Mouse (Mus musculus) lung, adult 18-20 months (tissue): ENCODE results near the gene Naa40.
A peak's percentile ranks its signal among the peaks of the same experiment; 100 is the strongest.

Source experiments
- DNase-seq, 2 experiments: peaks; one replicate each; pipeline ENCODE4 v3.0.0; 2022; ENCODE audit warnings: mixed read lengths in 2 of 2

Naa40 gene

GRCm38 (mm10) chr19:7212216-7212615, 28.8 kb downstream of the Naa40 start:
- no peak for DNase-seq

- no peak for DNase-seq
Measured at GRCm38 (mm10) chr19:7209907-7210646, 30.9 kb downstream of the Naa40 start.

DNA sequence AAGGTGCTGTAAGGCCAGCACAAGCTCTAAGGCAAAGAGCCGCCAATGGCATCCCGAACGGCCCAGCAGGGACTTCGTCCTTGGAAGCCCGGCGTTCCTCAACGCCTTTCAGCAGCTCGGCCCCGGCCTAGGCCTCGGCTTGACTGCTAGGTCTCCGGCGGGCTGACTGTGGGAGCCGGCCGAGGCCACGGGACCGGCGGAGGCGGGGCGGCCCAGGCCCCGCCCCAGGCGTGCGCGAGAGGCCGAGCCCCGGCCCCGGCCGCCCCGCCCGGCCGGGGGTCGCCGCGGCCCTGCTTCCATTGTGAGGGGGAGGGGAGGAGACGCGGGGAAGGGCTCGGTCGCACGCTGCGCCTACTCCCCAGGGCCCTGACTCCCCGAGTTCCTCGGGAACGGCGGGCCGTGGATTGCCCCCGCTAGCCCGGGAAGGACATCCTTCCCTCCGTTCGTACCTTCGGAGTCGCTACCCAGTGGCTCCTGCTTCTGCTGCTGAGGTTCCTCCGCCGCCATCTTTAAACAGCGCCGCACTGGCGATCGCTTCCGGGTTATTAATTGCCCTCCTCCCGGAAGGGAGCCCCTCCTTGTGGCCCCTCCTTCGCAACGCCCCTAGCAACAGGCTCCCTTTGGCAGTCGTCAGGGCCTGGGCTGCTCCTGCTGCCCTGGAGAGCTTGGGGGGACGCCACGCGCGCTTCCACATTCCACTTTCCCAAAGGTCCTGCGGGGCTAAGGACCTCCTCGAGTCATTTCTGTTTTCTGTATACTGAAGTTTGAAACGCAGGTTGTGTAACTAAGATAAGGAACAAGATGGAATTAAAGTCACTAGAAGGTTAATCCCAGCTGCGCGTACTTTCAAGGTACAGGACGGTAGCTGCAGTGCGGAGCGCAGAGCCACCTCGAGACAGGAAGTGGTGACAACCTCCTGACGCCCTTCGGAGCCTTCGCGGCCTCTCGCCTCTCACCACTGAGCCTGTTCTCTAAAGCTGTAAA, 34.9 kb downstream of the Naa40 start, which contains the start of gene Otub1:
Gene Otub1 (minus strand): TSS at position 564 of the 984 bp plus-strand sequence.
- DNase-seq: peak; percentile 95 to 96

GRCm38 (mm10) chr19:7205326-7205725, 35.7 kb downstream of the Naa40 start:
- DNase-seq: no peak

GRCm38 (mm10) chr19:7204898-7205297, 36.1 kb downstream of the Naa40 start:
- DNase-seq: no peak

DNA sequence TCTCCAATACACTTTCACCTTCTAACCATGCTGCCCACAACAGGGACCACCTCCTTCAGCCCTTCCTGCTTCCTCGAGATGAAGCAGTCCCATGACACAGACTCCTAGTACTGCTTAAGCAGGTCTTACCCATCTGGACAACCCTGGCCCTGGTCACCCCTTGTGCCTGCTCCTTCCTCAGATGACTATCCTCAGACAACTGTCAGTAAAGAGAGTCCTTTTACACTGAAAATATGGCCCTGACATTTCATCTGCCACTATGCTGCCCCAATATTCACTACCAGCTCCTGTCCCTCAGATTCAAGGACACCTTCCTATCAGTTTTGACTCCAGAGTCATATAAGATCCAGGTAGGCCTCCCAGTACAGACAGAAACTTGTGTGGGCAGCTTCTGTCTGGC, 40.6 kb downstream of the Naa40 start:
- DNase-seq: no peak

GRCm38 (mm10) chr19:7199089-7199488, 41.9 kb downstream of the Naa40 start:
- DNase-seq: no peak

DNA sequence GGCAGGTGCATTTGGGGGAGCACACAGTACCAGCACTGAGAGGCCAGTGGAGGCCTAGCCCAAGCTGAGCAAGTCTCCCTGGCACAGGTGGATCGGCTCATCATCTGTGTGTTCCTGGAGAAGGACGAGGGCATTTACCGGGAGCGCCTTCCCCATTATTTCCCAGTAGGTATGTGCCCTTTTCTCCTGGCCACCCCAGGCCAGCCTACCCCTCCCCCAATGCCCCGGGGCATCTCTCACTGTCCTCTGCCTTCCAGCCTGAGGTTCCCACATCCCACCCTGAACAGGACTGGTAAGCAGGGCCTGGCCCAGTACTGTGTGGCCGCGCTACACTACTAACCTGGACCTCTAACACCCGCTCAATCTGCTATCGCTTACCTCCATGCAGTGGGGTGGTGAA, 43.5 kb downstream of the Naa40 start:
- DNase-seq: no peak

- DNase-seq: peak; percentile 23 to 31
Measured at GRCm38 (mm10) chr19:7196741-7197270, 44.2 kb downstream of the Naa40 start.

GRCm38 (mm10) chr19:7195900-7196728, 44.9 kb downstream of the Naa40 start:
- peak; percentile 43 to 47 for DNase-seq

- no peak for DNase-seq
Measured at GRCm38 (mm10) chr19:7192561-7192967, 48.4 kb downstream of the Naa40 start.

GRCm38 (mm10) chr19:7191639-7192038, 49.3 kb downstream of the Naa40 start:
- no peak for DNase-seq

DNA sequence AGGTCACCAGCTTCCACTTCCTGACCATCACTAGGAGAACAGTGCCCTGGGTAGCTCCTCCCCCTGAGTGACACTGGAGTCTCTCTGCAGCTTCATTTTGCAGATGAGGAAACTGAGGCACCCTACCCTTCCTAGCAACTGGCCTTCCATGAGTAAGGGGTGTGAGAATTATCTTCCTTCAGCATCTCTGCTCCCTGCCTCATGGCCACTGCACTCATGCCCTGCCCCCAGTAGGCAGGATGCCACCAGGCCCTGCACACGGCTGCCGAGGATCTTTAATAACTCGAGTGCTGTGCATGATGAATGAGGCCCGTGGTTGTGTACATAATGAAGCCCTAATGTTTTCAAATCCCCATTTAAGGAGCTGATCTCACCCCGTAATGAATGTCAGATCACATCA, 50.0 kb downstream of the Naa40 start:
- no peak for DNase-seq

- no peak for DNase-seq
Measured at GRCm38 (mm10) chr19:7189026-7189425, 52.0 kb downstream of the Naa40 start.

DNA sequence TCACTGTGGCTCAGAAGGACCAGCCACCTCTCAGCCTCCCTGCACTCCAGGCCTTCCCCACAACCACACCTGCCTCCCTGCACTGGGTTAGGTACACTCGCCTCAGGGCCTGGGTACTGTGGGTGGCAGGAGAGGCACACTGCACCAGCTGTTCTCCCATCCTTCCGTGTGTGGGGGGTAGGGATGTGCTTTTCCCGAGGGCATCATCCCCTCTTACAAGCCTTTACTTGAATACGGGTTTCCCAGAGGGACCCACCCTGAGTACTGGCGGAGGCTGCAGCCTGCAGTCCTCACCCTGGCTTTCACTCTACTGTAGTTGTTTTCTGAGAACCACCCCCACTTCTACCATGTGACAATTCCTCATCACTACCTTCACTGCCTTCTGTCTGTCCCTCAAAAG, 53.8 kb downstream of the Naa40 start:
- no peak for DNase-seq

DNA sequence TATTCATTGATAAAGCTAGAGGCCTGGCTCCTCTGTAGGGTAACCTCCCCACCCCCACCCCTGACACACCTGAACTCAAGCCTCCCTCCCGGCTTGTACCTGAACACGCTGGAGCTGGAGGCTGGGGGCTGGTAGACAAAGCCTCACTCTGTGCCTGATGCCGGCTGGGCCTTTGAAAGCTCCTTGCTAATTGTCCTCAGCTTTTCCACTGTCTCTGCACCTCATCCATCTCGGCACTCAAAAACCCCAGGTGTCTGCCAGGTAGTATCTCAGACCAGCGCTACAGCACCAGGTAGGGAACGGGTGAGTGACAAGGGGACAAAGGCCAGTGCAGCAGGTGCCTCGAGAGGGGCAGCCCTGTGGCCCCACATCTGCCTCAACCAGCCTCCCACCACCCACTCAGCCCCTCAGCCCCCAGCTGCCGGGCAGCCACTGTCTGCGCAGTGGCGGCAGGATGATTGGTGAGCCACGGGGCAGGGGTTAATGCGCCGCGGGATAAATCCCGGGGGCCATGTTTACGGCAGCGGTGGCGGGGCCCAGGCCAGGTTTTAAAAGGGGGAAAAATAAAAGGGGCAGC, 55.2 kb downstream of the Naa40 start:
- no peak for DNase-seq

GRCm38 (mm10) chr19:7185059-7185458, 55.9 kb downstream of the Naa40 start:
- no peak for DNase-seq

- no peak for DNase-seq
Measured at GRCm38 (mm10) chr19:7183419-7183818, 57.6 kb downstream of the Naa40 start.

GRCm38 (mm10) chr19:7182273-7182949, 58.6 kb downstream of the Naa40 start:
- peak; percentile 69 to 76 for DNase-seq

DNA sequence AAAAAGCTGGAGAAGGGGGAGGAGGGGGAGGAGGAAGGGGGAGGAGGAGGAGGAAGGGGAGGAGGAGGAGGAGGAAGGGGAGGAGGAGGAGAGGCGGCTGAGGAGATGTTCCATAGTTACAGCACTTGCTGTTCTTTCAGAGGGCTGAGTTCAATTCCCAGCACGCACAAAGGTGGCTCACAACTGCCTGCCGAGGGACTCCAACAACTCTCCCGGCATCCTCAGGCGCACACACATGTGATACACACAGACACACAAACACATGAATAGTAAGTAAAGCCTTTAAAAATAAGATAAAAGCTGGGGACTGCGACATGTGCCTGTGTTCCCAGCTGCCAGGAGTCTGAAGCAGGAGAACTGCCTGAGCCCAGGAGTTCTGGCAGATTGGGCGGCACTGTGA, 59.5 kb downstream of the Naa40 start:
- no peak for DNase-seq

- DNase-seq: peak; percentile 57 to 62
Measured at GRCm38 (mm10) chr19:7180756-7181405, 60.1 kb downstream of the Naa40 start.
